Mouse (Mus musculus) ovary, postnatal 10 days (tissue): Measurements from ENCODE around the gene Egln2.
A peak's percentile ranks its signal among the peaks of the same experiment; 100 is the strongest.

Experiments used
- DNase-seq: peaks from one replicate; pipeline ENCODE4 v3.0.0; 2022; ENCODE audit warnings: low spot score

The Egln2 gene

GRCm38 (mm10) chr7:27174896-27175295 is 8.3 kb upstream of the Egln2 start:
- no peak for DNase-seq

DNA sequence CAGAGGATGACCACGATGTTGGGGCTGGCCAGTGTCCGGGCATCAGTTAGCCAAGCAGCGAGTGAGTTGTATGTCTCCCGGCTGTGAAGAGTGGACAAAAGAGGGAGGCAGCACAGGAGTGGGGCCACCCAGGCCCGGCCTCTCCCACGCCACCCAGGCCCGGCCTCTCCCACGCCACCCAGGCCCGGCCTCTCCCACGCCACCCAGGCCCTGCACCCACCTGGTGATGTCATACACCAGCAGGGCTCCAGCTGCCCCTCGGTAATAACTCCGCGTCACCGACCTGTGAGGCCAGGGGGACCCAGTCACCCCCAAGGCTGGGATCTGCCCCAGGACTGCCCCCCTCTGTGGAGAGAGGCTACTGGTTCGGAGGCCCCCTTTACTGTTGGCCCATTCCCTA is 7.9 kb upstream of the Egln2 start:
- no peak for DNase-seq

DNA sequence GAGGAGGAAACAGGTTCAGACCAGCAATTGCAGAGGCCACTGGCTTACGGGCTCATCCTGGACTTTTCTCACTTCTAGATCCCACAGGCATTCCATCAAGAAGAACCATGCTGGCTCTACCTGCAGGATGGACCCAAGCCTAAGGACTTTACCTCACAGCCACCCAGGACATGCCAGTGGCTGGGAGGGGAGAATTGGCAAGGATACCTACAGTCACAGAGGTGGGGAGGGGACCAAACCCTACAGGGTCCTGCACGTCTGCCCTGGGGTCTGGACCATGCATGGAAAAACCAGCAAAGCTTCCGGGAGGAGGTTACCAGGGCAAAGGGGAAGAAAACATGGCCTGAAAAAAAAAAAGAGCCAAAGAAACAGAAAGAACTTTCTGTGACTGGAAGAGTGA is 4.4 kb upstream of the Egln2 start:
- no peak for DNase-seq

DNA sequence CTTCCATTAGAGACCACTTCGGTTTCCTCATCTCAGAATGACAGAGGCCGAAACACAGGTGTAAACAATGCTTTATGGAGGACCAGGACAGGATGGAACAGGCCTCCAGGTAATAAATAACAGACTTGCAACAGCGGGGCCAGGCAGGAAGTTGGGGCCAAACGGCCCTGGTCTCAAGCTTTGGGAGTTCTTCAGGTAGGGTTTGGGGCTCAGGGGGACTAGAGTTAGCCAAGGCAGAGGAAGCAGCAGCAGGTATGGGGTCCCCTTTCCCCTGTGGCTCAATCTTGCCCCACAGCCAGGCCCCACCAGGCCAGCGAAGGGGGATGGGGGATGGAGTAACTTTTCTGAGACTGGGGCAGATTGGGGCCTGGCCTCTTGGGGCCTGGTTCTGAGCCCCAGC is 1.8 kb upstream of the Egln2 start:
- DNase-seq = no peak

- DNase-seq = no peak
Observed at GRCm38 (mm10) chr7:27167475-27168094, 983 bp upstream of the Egln2 start.

GRCm38 (mm10) chr7:27166229-27166613 is 381 bp downstream of the Egln2 start:
- no peak for DNase-seq

DNA sequence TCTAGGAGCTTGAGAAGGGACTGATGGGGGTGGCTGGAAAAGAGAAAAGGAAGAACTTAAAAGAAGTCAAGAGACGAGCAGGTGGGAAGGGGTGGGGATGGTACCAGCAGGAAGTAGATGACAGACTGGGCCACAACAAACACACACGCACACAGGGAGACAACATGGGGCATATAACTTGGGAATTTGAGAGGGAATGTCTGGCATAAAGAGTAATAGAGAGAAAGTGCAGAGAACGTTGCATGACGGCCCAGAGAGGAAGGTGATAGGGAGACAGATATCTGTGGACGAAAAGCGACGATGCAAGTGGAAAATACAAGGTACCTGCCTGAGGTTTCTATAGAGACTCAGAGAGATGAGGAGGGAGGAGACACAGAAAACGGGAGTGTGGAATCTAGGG is 906 bp downstream of the Egln2 start:
- DNase-seq = no peak

- no peak for DNase-seq
Observed at GRCm38 (mm10) chr7:27165007-27165655, 1.5 kb downstream of the Egln2 start.

- no peak for DNase-seq
Observed at GRCm38 (mm10) chr7:27164112-27164947, 2.3 kb downstream of the Egln2 start.

- no peak for DNase-seq
Observed at GRCm38 (mm10) chr7:27163450-27163805, 3.2 kb downstream of the Egln2 start.

GRCm38 (mm10) chr7:27162780-27163449 is 3.7 kb downstream of the Egln2 start:
- DNase-seq = no peak

- no peak for DNase-seq
Observed at GRCm38 (mm10) chr7:27161744-27162143, 4.9 kb downstream of the Egln2 start.

DNA sequence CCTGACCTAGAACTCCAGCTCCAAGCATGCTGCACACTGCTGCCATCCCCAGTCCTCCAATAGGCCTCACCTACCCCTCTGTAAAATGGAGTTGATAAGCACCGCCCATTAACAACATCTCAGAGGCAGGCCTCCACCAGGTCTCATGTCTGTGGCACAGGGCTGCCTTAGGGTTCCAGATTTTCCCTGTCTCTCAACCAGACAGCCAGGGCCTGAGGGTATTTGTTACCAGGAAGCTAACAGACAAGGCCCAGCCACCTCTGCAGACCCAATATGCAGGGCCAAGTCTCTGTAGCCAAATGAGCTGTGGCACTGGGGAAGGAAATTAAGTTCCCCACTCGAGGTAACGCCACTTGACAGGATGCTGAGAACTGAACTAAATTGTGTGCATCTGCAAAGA is 5.7 kb downstream of the Egln2 start:
- DNase-seq = no peak

GRCm38 (mm10) chr7:27159882-27160281 is 6.7 kb downstream of the Egln2 start:
- DNase-seq = peak; percentile 44

- DNase-seq = no peak
Observed at GRCm38 (mm10) chr7:27159256-27159655, 7.3 kb downstream of the Egln2 start.

DNA sequence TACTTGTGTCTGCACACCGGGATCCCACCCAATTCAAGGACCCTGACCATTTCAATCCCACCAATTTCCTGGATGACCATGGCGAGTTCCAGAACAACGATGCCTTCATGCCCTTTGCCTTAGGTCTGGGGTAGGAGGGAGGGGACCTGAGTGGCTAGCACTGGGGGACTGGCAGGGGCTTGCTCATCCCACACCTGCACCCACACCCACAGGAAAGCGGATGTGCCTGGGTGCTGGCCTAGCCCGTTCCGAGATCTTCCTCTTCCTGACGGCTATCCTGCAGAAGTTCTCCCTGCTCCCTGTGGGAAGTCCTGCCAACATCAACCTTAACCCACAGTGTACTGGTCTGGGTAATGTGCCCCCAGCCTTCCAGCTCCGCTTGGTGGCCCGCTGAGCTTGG is 8.4 kb downstream of the Egln2 start:
- no peak for DNase-seq

GRCm38 (mm10) chr7:27156005-27156404 is 10.6 kb downstream of the Egln2 start:
- DNase-seq = no peak

GRCm38 (mm10) chr7:27153205-27153764 is 13.3 kb downstream of the Egln2 start, which contains the start of gene Cyp2t4:
Gene Cyp2t4, plus strand, starts transcription at chr7:27153714.
- DNase-seq = no peak

DNA sequence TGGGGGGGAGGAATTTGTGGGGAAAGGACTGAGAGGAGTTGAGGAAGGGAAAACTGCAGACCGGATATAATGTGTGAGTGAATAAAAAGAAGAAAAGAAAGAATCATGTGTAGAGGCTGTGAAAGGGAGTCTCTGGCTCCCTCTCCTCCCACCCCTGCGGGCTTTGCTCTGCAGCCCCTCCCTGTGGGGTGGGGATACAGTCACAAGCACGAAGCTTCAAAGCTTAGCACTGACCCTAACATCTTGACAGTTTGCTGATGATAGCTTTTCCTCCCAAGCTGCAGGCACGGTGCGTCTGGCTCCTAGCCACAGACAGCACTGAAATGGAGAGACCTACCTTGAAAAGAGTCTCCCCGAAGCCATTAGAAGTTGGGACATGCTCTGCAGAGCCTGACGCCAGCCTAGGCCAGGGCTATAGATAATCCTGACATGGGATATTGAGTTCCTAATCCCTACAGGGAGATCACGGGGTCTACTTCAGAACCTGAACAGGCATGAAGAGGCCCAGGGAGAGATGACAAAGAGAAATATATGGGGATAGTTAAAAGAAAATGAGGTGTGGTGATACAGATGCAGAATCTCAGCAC is 30.1 kb downstream of the Egln2 start:
- DNase-seq = no peak

GRCm38 (mm10) chr7:27133757-27134156 is 32.8 kb downstream of the Egln2 start:
- DNase-seq = no peak

DNA sequence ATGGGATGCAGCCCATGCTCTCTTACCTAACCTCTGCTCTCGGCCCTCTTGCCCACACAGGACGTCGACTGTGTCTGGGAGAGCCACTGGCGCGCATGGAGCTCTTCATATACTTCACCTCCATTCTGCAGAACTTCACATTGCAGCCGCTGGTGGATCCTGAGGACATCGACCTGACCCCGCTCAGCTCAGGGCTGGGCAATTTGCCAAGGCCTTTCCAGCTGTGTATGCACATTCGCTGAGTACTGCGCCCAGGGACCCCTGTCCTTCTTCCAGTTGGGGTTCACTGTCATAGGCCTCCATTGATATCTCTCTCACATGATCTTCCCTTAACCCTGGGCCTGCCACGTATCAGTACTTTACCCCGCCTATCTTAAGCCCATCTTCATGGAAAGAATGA is 33.4 kb downstream of the Egln2 start:
- no peak for DNase-seq

DNA sequence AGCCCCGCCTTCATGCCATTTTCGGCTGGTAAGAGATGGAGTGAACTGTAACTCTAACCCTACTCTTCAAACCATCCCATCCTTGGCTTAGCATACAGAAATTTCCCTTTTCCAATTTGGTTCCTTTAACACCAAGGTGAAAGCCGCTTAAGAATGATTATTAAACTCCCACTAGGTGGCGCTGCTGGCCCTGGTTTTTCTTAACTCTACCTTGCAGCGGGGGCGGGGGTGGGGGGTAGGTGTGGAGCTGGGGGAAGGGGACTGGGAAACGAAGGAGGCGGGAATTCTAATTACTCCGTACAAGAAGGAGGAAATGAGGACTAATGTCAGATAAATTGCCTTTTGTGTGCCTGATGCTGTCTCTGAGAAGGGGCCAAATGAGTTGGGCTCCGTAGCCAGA is 34.0 kb downstream of the Egln2 start:
- no peak for DNase-seq
